8 mouse cellular contexts compared by ENCODE assay signal in genomic region chr1:74947986-74948670, GRCm38 (mm10). TPM values are rescaled to one million over a fixed set of nuclear protein-coding genes. Genes with fewer than 3 reads are reported as not detected.
DNase-seq lines count a peak whose midpoint lies in the region; ATAC-seq and TF ChIP-seq lines count a peak whose summit lies in the region.

No protein-coding gene starts in this region.

- H3K27me3 ChIP-seq in megakaryocyte, embryonic 14.5 days (replicated peaks): peaks cover 91% of the 10 kb centered on the region
- peaks cover 81% of the 10 kb centered on the region for H3K27me3 ChIP-seq in forebrain, embryonic 14.5 days (replicated peaks; ENCODE audit: control insufficient read depth, insufficient read depth, low read length)
- H3K27me3 ChIP-seq in intestine, embryonic 16.5 days (replicated peaks; ENCODE audit: control insufficient read depth, insufficient read depth, low read length): peaks cover 43% of the 10 kb centered on the region
- H3K27me3 ChIP-seq in thymus, adult 2 months (ENCODE audit: control insufficient read depth, insufficient read depth, low read length): peaks cover 8% of the 10 kb centered on the region; the same call in 1 of the 2 replicates

- H3K4me3 ChIP-seq in megakaryocyte, embryonic 14.5 days (replicated peaks): peak overlapping the region; percentile 83
- peak overlapping the region; percentile 24 for H3K4me3 ChIP-seq in forebrain, embryonic 14.5 days (ENCODE audit: low read depth, low read length)
- peak overlapping the region; percentile 70 for H3K4me3 ChIP-seq in intestine, embryonic 16.5 days (ENCODE audit: low read length)
- no peak overlapping the region for H3K4me3 ChIP-seq in thymus, adult 2 months (ENCODE audit: control insufficient read depth, insufficient read depth, low read length)

- 1% methylated on average over 41 of the region's 41 CpGs for WGBS in forebrain, embryonic 14.5 days
- 1% methylated on average over 41 of the region's 41 CpGs for WGBS in intestine, embryonic 16.5 days
- WGBS in thymus, adult 2 months: 3% methylated on average over 41 of the region's 41 CpGs

- no peak for TF ChIP-seq POLR2A in thymus, adult 2 months (IDR thresholded peaks at IDR 0.05; ENCODE audit: control insufficient read depth, extremely low read depth, insufficient read depth, low read length, poor library complexity)

- no peak for TF ChIP-seq CTCF in thymus, adult 2 months (IDR thresholded peaks at IDR 0.05; ENCODE audit: borderline replicate concordance, control insufficient read depth, extremely low read depth, insufficient read depth, low read length, poor library complexity)

- no peaks in the 10 kb centered on the region for H3K9me3 ChIP-seq in megakaryocyte, embryonic 14.5 days
- H3K9me3 ChIP-seq in forebrain, embryonic 14.5 days (replicated peaks; ENCODE audit: control insufficient read depth, low read length): no peaks in the 10 kb centered on the region
- no peaks in the 10 kb centered on the region for H3K9me3 ChIP-seq in intestine, embryonic 16.5 days (ENCODE audit: control insufficient read depth, low read length)

- peak overlapping the region; percentile 40 for H3K4me2 ChIP-seq in forebrain, embryonic 14.5 days (ENCODE audit: low read length)
- peak overlapping the region; percentile 83 for H3K4me2 ChIP-seq in intestine, embryonic 16.5 days (ENCODE audit: low read depth, low read length)

- ATAC-seq in megakaryocyte, adult 5-6 weeks (ENCODE audit: poor library complexity, severe bottlenecking): no peak
- no peak for ATAC-seq in forebrain, embryonic 14.5 days
- ATAC-seq in intestine, embryonic 16.5 days: no peak
- ATAC-seq in megakaryocyte progenitor cell, adult 5-6 weeks (replicated peaks; ENCODE audit: poor library complexity): 0 out of 2 replicates have a peak, but pooled peaks have one; percentile 17

- no peak overlapping the region for H3K27ac ChIP-seq in forebrain, embryonic 14.5 days (ENCODE audit: low read depth, low read length)
- no peak overlapping the region; the same call in 1 of the 2 replicates for H3K27ac ChIP-seq in intestine, embryonic 16.5 days (ENCODE audit: low read length)
- H3K27ac ChIP-seq in thymus, adult 2 months (ENCODE audit: control insufficient read depth, insufficient read depth, low read length): no peak overlapping the region

- DNase-seq in forebrain, embryonic 14.5 days (ENCODE audit: low spot score): no peak
- no peak for DNase-seq in thymus, adult 2 months
- DNase-seq in right cerebral cortex, adult 18-20 months: no peak
- DNase-seq in spleen, adult 12 weeks (ENCODE audit: low spot score): no peak

- H3K36me3 ChIP-seq in megakaryocyte, embryonic 14.5 days (replicated peaks; ENCODE audit: low read length): no peaks in the 10 kb centered on the region
- no peaks in the 10 kb centered on the region for H3K36me3 ChIP-seq in forebrain, embryonic 14.5 days (ENCODE audit: control insufficient read depth, insufficient read depth, low read length)
- no peaks in the 10 kb centered on the region; the same call in 1 of the 2 replicates for H3K36me3 ChIP-seq in intestine, embryonic 16.5 days (ENCODE audit: control insufficient read depth, insufficient read depth, low read length)
- H3K36me3 ChIP-seq in thymus, adult 2 months (ENCODE audit: control insufficient read depth, insufficient read depth, low read length): no peaks in the 10 kb centered on the region

- H3K4me1 ChIP-seq in megakaryocyte, embryonic 14.5 days: peaks cover 35% of the 10 kb centered on the region
- H3K4me1 ChIP-seq in forebrain, embryonic 14.5 days (ENCODE audit: control insufficient read depth, insufficient read depth, low read length): peaks cover 9% of the 10 kb centered on the region
- H3K4me1 ChIP-seq in intestine, embryonic 16.5 days (ENCODE audit: control insufficient read depth, insufficient read depth, low read length): peaks cover 23% of the 10 kb centered on the region
- H3K4me1 ChIP-seq in thymus, adult 2 months (replicated peaks; ENCODE audit: control insufficient read depth, insufficient read depth, low read length): no peaks in the 10 kb centered on the region

- H3K9ac ChIP-seq in forebrain, embryonic 14.5 days (ENCODE audit: low read length): peak overlapping the region; percentile 18
- H3K9ac ChIP-seq in intestine, embryonic 16.5 days (ENCODE audit: low read depth, low read length): peak overlapping the region; percentile 94

RNA-seq across cellular contexts. Expression of gene Ihh, which starts 3.3 kb away (rescaled TPM):
- polyA plus RNA-seq in megakaryocyte, embryonic 14.5 days (2012; ENCODE audit: insufficient read depth, low replicate concordance): 0.10 TPM in 1 of 2 replicates, not detected in the other
- 0.11 TPM in 1 of 2 replicates, not detected in the other for total RNA-seq in megakaryocyte, adult 5-6 weeks (2015)
- not detected in 2 replicates for total RNA-seq in megakaryocyte, adult 5-6 weeks (2017)
- 0.09 and 0.20 TPM in 2 replicates for polyA plus RNA-seq in forebrain, embryonic 14.5 days (2014; fragmentation: Nextera tagmentation; extraction: Ambion mirVana)
- 25.3 and 27.9 TPM in 2 replicates for polyA plus RNA-seq in intestine, embryonic 16.5 days (2015; fragmentation: Nextera tagmentation; extraction: Ambion mirVana)
- 0.07 TPM in 1 of 2 replicates, not detected in the other for total RNA-seq in megakaryocyte progenitor cell, adult 5-6 weeks (2015)
- not detected in 2 replicates for total RNA-seq in megakaryocyte progenitor cell, adult 5-6 weeks (2017)
- 0.75 and 0.94 TPM in 2 replicates for polyA plus RNA-seq in thymus, adult 2 months (2012; rRNA removed)

RNA-seq across cellular contexts. Expression of gene Cfap65, which starts 12.7 kb away (rescaled TPM):
- polyA plus RNA-seq in megakaryocyte, embryonic 14.5 days (2012; ENCODE audit: insufficient read depth, low replicate concordance): 0.02 TPM in 1 of 2 replicates, not detected in the other
- total RNA-seq in megakaryocyte, adult 5-6 weeks (2015): not detected in 2 replicates
- not detected in 2 replicates for total RNA-seq in megakaryocyte, adult 5-6 weeks (2017)
- polyA plus RNA-seq in forebrain, embryonic 14.5 days (2014; fragmentation: Nextera tagmentation; extraction: Ambion mirVana): 0.29 and 0.68 TPM in 2 replicates
- 0.07 and 0.16 TPM in 2 replicates for polyA plus RNA-seq in intestine, embryonic 16.5 days (2015; fragmentation: Nextera tagmentation; extraction: Ambion mirVana)
- total RNA-seq in megakaryocyte progenitor cell, adult 5-6 weeks (2015): not detected in 2 replicates
- total RNA-seq in megakaryocyte progenitor cell, adult 5-6 weeks (2017): not detected in 2 replicates
- polyA plus RNA-seq in thymus, adult 2 months (2012; rRNA removed): 0.48 and 0.69 TPM in 2 replicates

RNA-seq across cellular contexts. Expression of gene Cryba2, which starts 55.2 kb away (rescaled TPM):
- polyA plus RNA-seq in megakaryocyte, embryonic 14.5 days (2012; ENCODE audit: insufficient read depth, low replicate concordance): not detected in 2 replicates
- total RNA-seq in megakaryocyte, adult 5-6 weeks (2015): not detected in 2 replicates
- not detected in 2 replicates for total RNA-seq in megakaryocyte, adult 5-6 weeks (2017)
- not detected in 2 replicates for polyA plus RNA-seq in forebrain, embryonic 14.5 days (2014; fragmentation: Nextera tagmentation; extraction: Ambion mirVana)
- 1.5 and 2.4 TPM in 2 replicates for polyA plus RNA-seq in intestine, embryonic 16.5 days (2015; fragmentation: Nextera tagmentation; extraction: Ambion mirVana)
- not detected in 2 replicates for total RNA-seq in megakaryocyte progenitor cell, adult 5-6 weeks (2015)
- not detected in 2 replicates for total RNA-seq in megakaryocyte progenitor cell, adult 5-6 weeks (2017)
- 1.0 and 1.5 TPM in 2 replicates for polyA plus RNA-seq in thymus, adult 2 months (2012; rRNA removed)

Comparison
In these comparisons a context has a peak if more than half of its experiments do, and no peak if none do; other contexts are left out.
1. RNA of gene Ihh, which starts 3.3 kb away (polyA plus RNA-seq): 25.3 to 27.9 TPM in intestine, embryonic 16.5 days; 0.75 to 0.94 TPM in thymus, adult 2 months, 0.09 to 0.20 TPM in forebrain, embryonic 14.5 days and 0.10 TPM in megakaryocyte, embryonic 14.5 days; every median in the first group is over 10 times any median in the second.